Mouse (Mus musculus) left cerebral cortex, adult 9 months (tissue): ENCODE measurements around the gene Prss33.

ENCODE experiments used
- DNase-seq, 2 experiments: peaks; one replicate each; pipeline ENCODE4 v3.0.0; 2022; ENCODE audit warnings: low spot score in 2 of 2

Prss33 gene

DNA sequence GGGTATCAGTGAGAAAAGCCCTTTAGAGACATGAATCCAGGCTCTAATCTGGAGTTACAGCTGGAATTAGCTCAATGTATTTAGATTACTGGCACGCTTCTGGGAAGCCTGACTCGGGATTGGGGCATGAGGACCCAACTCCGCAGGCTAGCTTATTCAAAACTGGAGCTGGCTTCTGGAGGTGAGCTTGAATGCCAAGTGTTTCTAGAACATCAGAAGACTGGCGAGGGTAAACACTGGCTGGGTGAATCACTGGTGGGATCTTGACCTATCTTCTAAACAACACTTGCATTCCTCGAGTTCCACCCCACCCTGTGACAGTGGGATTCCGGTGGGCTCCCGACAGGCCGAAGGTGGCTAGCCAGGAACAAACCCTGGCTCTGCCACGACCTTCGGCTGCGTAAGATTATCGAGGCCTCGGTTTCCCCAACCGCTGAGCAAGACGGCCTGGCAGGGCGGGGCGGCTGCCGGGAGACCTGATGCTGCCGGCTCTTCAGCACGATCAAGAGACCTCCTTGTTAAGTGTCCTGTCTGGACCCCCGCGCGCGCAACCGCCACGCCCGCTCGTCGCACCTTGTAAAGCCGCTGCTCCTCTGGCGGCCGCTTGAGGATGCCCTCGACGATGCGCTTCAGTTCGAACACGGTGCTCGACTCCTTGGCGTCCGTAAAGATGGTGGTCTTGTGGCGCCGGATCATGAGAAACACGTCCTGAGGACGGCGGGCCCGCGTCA lies 7.4 kb downstream of the Prss33 start:
- peak in 1 of 2 experiments; percentile 60 for DNase-seq

DNA sequence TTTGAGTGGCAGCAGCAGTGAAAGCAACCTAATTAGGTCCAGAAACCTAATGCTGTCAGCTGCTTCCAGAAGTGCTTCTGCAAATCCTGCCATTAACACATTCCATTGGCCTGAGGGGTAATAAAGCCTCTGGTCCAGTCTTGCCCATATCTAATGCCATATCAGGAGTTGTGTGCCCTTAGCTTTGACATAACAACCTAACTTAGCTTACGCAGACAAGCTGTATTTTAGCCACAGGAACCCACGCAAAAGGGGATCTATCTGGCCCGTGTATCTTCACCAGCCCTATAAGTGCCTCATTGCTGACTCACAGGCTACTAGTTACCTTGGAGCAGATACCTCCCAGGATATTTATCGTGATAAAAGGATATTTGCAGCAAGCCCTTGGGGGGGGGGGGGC lies 10.3 kb downstream of the Prss33 start:
- DNase-seq: no peak

DNA sequence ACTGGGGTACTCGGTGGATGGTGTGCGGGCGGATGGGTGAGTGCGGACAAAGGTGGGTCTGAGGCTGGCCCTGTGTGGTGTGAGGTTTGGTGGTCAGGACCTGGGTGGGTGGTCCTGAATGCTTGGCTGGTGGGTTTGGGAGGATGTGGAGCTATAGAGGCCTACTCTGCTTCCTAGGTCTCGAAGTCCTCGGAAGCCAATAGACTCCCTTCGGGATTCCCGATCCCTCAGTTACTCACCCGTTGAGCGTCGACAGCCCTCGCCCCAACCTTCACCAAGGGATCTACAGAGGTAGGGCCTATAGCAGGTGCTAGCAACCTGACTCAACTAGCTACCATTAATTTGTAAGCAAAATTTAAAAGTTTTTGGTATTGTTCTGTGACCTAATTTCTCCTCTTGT lies 12.2 kb downstream of the Prss33 start:
- DNase-seq: no peak

DNA sequence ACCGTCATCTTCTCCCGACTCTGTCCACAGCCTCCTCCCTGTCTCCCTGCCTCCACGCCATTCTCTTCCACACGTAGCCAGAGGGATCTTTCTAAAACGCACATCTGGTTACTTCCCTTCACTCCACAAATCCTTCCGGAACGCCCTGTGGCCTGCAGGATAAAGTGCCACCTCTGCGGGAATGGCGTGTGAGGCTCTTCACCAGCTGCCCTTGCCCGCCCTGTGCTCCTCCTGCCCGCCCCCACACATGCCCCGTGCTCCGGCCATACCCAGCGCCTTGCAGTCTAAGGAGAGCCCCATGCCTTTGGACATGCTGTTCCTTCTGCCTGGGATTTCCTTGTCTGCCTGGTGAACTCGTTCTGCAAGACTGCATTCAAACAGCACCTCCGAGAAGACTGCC lies 12.8 kb downstream of the Prss33 start:
- DNase-seq: no peak

DNA sequence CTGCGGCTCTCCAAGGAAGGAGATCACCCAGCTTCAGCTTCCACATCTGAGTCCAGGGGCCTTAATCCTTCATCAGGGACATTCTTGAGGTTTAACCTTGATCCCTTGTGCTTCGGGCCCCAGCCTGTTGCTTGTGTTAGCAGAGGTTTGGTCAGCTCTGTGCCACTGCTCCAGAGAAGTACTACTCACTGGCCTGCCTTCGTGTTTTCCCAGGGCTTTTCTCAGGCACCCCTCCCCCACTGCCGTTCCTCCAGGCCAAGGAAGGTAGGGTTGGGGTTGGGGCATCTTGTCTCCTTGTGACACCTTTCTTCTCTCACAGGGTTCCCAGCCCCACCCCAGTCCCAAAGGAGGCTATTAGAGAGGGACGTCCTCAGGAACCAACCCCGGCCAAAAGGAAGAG lies 13.8 kb downstream of the Prss33 start:
- no peak for DNase-seq

DNA sequence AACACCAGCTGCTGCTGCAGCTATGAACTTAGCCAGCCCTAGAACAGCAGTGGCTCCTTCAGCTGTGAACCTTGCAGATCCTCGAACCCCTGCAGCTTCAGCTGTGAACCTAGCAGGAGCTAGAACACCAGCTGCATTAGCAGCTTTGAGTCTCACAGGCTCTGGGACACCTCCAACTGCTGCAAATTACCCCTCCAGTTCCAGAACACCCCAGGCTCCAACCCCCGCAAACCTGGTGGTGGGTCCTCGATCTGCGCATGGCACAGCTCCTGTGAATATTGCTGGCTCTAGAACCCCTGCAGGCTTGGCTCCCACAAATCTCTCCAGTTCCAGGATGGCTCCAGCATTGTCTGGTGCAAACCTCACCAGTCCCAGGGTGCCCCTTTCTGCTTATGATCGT lies 15.1 kb downstream of the Prss33 start:
- no peak for DNase-seq

DNA sequence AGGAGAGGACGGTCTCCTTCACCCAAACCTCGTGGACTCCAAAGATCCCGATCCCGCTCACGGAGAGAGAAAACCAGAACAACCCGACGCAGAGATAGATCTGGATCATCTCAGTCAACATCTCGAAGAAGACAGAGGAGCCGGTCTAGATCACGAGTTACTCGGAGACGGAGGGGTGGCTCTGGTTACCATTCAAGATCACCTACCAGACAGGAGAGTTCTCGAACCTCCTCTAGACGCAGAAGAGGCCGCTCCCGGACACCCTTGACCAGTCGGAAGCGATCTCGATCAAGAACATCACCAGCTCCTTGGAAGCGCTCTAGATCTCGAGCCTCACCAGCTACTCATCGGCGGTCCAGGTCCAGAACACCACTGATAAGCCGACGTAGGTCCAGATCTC lies 16.6 kb downstream of the Prss33 start:
- no peak for DNase-seq

DNA sequence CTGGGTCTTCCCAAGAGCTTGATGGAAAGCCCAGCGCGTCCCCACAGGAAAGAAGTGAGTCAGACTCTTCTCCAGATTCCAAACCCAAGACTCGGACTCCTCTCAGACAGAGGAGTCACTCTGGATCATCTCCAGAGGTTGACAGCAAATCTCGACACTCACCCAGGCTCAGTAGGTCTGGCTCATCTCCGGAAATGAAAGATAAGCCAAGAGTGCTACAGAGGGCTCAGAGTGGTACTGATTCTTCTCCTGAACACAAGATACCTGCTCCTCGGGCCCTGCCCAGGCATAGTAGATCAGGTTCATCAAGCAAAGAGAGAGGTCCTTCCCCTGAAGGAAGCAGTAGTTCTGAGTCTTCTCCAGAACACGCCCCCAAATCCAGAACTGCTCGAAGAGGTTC lies 17.3 kb downstream of the Prss33 start:
- DNase-seq: no peak

DNA sequence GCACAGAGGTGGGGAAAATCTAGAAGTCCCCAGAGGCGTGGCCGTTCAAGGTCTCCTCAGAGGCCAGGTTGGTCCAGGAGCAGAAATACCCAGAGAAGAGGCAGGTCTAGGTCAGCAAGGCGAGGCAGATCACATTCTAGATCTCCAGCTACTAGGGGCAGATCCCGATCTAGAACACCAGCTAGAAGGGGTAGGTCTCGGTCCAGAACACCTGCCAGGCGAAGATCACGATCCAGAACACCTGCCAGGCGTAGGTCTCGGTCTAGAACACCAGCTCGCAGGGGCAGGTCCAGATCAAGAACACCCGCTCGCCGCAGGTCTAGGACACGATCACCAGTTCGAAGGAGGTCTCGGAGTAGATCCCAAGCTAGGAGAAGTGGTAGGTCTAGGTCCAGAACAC lies 20.2 kb downstream of the Prss33 start:
- no peak for DNase-seq

DNA sequence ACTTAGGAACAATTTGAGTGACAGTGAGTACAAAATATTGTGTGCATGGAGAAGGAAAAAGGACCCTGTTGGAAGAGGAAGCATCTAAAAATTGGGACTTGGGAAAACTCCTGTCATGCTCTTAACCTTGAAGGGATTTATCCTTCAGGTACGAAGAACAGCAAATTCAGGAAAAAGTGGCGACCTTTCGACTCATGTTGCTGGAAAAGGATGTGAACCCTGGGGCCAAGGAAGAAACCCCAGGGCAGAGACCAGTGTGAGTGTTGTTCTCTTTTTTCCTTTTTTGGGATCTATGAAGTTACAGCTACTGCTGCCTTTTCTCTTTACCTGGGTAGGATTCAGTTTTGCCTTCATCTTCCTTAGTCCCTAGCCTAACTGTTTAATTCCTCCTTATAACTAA lies 27.9 kb downstream of the Prss33 start:
- no peak for DNase-seq

DNA sequence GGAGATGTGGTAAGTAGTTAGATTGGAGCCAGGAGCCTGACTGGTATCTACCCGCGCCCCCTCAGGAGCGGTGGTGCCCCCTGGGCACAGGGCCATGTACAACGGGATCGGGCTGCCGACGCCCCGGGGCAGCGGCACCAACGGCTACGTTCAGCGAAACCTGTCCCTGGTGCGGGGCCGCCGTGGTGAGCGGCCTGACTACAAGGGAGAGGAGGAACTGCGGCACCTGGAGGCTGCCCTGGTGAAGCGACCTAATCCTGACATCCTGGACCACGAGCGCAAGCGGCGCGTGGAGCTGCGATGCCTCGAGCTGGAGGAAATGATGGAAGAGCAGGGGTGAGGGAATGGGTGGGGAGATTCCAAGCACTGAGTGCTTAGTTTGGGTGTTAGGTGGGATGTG lies 29.0 kb downstream of the Prss33 start:
- DNase-seq: no peak

DNA sequence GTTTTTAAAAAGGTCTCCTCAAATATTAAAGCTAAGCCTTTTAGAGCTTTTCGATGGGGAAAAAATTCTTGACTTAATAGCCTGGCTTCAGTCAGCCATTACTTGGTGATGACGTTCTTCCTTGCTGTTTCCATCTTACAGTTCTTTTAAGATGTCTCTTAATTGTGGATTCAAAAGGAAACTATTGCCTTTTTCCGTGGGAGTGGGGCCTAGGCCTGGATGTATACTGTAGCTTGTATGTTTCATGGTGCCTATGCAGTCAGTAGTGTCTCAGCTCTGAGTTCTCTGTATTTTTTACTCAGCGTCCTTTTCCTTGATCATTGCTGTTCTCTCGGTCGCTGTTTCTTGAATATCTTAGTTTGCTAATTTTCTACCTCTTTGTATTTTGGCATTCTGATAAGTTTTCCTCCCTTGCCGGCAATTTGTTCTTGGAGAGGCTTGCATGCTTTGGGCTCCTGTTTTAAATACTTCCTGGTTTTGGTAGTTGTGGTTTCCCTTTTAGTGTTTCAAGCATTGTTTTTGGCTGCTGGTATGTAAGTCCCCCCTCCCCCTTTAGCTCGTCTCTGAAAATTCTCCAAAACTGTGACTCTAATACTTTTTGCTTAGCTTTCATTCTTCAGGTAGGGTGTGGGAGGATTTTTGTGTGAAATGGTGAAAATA lies 31.3 kb downstream of the Prss33 start:
- no peak for DNase-seq

DNA sequence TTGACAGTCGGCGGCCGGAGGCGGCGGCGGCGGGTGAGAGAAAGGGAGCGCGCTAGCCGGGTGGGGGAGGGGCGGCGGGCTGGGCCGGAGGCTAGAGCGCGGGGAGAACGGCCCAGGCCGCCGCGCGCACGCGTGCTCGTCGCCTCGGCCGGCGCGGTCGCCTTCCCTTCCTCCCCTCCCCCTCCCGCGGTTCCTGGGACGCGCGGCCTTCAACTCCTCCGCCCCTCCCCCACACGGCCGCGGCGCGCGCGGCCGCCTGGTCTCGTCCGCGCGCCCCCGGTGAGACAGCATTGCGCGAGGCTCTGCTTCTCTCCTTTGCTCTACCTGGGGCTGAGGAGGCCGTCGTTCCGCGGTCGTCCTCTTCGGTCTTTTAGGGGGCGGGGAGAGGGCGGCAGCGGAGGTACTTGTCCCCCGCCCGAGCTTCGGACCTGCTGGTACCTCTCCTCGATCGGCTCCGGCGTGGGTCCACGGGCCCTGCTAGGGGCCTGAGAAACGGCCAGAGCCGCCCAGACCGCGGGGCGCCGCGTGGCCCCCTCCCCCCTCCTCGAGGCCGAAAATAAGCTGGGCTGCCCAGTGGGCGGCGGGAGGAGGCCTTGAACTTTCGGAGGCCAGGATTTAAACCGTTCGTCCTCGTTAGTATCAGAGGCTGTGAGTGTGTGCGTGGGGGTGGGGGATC lies 32.4 kb downstream of the Prss33 start:
- peak in 1 of 2 experiments; percentile 47 for DNase-seq

DNA sequence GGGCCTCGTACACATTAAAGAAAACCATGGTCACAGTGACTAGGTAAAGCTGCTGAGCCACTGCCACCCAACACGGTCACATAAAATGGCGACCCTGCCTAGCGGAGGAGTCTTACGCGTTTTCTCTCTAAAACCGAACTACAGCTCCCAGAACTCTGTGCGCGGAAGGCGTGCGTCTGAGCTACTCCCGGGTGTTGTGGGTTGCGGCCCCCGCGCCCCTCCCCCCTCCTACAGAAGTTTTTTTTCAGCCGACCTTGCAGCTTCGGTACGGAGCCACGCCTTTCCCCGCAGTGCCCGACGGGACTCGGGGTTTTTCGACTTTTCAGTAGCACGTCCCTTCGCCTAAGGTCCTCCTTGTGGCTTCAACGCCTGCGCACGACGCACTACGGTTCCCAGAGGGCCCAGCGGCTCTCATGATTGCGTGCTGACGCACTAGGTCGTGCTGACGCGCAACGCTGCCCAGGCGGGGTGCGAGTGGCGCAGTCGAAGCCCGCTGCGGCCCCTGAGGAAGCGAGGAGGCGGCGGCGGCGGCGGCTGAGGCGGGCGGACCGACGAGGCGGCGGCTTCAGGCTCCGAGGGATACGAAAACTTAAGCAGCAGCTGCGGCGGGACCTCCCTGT lies 33.0 kb downstream of the Prss33 start:
- DNase-seq: peak; percentile 98

DNA sequence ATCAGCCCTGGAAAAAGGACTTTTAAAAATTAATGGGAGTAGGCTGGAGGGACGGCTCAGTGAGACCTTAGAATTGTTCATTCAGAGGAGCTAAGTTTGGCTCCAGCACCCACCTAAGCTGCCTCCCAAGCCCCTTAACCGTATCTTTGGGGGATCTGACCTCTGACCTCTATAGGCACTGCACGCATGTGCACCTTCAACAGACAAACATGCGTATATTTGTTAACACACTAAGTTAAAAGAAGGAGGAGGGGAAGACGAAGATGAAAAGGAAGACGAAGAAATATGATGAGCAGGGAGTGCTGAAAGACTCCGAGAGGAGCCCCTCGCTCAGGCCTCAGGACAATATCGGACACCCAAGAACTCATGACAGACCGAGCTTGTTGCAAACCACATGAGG lies 34.2 kb downstream of the Prss33 start:
- DNase-seq: no peak

DNA sequence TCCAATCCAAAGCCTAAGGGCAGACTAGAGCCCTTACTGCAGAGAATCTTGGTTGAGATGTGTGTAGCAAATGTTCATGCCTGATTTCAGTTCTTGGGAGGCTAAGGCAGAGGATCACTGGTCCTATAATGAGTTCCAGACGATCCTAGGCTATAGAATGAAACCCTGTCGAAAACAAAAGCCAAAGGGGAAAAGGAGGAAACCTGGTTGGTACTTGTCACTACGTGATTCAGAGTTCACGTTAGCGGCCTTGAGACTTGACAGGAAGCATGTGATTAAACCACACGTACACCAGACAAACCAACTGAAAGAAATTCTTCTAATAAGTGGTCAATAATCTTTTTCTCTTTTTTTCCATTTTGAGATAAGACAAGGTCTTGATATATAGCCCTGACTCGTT lies 38.5 kb downstream of the Prss33 start:
- DNase-seq: no peak

DNA sequence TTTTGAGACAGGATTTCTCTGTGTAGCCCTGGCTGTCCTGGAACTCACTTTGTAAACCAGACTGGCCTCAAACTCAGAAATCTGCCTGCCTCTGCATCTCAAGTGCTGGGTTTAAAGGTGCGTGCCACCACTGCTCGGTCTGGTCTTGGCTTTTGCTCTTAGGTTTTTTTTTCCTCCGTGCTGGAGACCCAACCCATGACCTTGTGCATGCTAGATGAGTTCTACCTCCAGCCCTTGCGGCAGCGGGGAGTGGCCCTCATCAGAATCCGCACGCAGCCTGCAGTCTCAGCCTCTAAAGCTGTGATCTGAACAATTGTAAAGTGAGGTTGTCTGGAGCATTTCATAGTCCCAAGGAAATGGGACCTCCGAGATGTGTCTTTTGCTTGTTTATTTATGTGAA lies 40.5 kb downstream of the Prss33 start:
- no peak for DNase-seq

DNA sequence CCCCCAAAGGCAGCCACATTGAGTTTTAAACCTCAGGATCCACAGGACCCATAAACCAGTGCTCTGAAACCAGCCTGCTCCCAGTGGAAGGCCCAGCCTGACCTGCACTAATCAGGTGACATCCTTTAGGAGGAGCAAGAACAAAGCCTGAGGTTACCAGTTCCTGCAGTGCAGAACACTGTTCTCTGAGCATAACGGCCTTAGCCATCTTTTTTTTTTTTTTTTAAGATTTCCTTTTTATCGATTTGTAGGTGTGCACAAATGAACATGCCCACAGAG lies 44.8 kb downstream of the Prss33 start:
- no peak for DNase-seq

DNA sequence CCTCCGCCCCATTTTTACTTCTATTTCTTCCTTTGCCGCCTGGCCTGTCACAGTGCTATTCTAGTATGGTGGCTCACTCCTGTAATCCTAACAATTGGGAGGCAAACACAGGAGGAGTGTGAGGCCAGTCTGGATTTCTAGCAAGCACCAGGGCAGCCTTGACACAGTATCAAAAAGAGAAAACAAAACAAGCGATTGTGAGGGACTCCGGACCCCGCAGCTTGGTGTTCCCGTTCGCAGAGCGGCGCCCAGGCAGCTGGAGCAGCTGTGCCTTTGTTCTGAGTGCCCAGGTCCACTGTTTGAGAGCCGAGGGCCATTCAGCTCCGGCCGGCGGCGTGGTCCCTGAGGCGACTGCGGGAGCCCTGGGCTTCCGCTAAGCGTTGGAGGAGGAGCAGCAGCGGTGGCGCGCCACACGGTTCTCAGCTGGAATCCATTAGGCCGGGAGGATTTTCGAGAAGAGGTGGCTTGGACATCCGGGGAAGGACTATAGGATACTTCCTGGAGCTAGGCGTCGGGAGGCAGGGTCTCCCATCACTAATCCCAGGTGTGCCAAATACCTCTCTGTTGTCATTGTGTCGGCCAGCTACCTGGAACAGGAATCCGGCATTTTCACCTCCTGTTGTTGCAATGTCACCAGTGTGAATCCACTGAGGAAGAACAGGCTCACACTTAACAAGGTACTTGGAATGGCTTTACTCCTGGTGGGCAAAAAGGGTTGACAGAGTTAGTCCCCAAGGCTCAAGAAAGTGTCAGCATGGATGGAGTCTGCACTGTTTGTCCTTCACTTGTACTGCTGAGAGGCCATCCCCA lies 45.4 kb downstream of the Prss33 start, which contains the start of gene Srrm2:
Gene Srrm2, plus strand, starts transcription at position 264 of the 810 bp plus-strand sequence.
- DNase-seq: peak in 1 of 2 experiments; percentile 63

DNA sequence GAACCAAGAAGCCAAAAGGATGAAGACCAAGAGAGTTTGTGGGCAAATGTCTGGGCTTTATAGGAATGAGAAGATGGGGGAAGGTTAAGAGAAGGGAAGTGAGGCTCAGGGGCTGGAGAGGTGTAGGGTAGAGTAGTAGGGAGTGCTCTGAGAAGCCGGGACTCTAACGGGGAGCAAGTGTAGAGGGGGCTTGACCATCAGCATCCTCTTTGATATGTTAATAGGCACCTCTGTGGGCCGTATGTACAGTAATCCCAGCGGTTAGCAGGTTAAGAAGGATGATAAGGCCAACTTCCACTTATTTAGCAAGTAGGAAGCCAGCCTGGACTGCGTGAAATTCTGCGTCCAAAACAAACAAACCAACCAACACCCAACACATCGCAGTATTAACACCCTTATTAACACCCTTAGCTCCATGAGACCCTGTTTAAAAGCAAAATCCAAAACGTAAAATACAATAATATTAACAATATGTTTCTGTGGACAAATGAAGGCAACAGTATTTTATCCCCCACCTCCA lies 46.0 kb downstream of the Prss33 start:
- DNase-seq: no peak

DNA sequence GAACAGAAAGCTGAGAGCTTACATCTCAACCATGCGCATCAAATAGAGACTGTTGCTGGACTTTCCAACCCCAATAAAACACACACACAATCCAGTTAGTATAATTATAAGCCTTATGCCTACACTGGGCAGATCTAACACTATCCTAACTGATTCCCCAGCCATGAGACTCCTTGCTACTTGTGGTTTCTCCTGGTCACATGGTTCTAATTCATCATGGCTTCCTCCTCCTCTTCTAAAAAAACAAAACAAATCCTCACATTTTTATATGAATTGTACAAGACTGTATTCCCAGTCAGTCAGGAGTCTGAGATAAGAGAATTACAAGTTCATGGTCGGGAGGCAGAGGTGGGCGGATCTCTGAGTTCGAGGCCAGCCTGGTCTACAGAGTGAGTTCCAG lies 46.9 kb downstream of the Prss33 start:
- DNase-seq: no peak

DNA sequence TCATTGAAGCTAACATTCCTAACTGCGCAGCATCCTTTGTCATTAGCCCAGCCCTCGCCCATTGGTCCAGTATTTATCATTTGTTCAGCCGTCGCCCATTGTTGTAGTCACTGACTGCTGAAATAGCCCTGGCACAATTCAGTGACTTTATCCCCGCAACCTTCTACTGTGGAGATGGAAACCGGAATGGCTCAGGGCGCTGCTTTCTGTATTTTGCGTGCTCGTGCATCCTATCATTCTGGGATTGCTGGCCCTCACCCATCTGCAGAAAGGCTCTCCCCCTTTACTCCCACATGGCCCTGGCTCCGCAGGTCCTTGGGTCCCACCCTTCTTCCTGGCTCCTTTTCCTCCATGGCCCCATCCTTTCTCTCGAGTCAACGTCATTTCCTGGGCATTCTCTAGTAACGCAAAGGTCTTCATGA lies 49.3 kb downstream of the Prss33 start:
- no peak for DNase-seq
